Mouse (Mus musculus): ENCODE results near the gene Slc11a2. TPM values are rescaled to one million over a fixed set of nuclear protein-coding genes. Genes with fewer than 3 reads are reported as not detected.
"Not testable (repeated sequence)": the region's sequence is repeated elsewhere in the genome, so short reads cannot be mapped to it uniquely, and the experiment has no call there.

Gene Slc11a2
- polyA plus RNA-seq, 1 experiment from 2014 or later, result 51.2 TPM

DNA sequence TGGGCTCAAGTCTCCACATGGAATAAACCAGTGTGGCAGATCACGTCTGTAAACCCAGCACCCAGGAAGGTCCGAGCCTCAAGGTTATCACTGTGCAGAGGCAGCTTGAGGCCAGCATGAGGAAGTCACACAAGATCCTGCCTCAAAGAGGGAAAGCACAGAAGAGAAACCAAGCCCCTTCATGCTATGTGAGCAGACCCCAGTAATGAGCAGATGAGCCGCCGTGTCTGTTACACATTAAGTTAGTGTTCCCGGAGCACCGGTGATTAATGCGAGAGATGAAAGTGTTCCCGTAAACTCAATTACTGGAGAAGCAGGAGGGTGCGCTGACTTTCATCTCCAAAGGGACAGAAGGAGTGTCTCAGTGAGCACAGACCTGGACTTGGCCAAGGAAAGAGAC lies 58.9 kb downstream of the Slc11a2 start:
- not testable (repeated sequence) for DNase-seq (ENCODE audit: low spot score); H3K27ac ChIP-seq (ENCODE audit: low read depth, low read length); H3K36me3 ChIP-seq (ENCODE audit: control insufficient read depth, insufficient read depth, low read length); H3K27me3 ChIP-seq (replicated peaks; ENCODE audit: control insufficient read depth, insufficient read depth, low read length); H3K9ac ChIP-seq (ENCODE audit: low read depth, low read length); H3K4me1 ChIP-seq (replicated peaks; ENCODE audit: control insufficient read depth, insufficient read depth, low read length); H3K4me3 ChIP-seq (ENCODE audit: low read depth, low read length); ATAC-seq (replicated peaks; ENCODE audit: low FRiP score); H3K9me3 ChIP-seq (ENCODE audit: control insufficient read depth, low read length); H3K4me2 ChIP-seq
- WGBS, result 74% methylated on average over 9 of the region's 9 CpGs

DNA sequence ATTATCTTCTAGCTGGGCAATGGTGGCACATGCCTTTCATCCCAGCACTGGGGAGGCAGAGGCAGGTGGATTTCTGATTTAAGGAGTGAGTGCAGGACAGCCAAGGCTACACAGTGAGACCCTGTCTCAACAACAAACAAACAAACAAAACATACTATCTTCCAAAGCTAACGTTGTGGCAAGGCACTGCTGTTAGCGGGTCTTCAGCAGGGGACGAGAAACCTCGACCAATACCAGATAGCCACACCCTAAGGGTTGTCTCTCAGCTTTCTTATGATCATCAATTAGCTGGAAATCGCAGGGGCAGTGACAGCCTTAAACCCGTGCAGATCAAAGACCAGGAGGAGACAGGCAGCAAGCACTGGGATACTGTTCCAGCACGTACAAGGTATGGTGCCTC lies 60.6 kb downstream of the Slc11a2 start, which contains the start of gene Higd1c:
Gene Higd1c (plus strand): TSS at position 301 of the 400 bp plus-strand sequence.
- H3K9ac ChIP-seq (ENCODE audit: low read depth, low read length), result no peak within 1 kb of the TSS
- no peaks in the 10 kb centered on the region for H3K4me1 ChIP-seq (replicated peaks; ENCODE audit: control insufficient read depth, insufficient read depth, low read length)
- H3K4me3 ChIP-seq (ENCODE audit: low read depth, low read length), result no peak within 1 kb of the TSS
- 64% methylated on average over 7 of the region's 7 CpGs for WGBS
- no peak within 1 kb of the TSS for H3K4me2 ChIP-seq
- no peak for ATAC-seq (replicated peaks; ENCODE audit: low FRiP score)
- no peaks in the 10 kb centered on the region for H3K36me3 ChIP-seq (ENCODE audit: control insufficient read depth, insufficient read depth, low read length)
- H3K9me3 ChIP-seq (ENCODE audit: control insufficient read depth, low read length), result no peaks in the 10 kb centered on the region
- no peak within 1 kb of the TSS for H3K27ac ChIP-seq (ENCODE audit: low read depth, low read length)
- no peak for DNase-seq (ENCODE audit: low spot score)
- H3K27me3 ChIP-seq (replicated peaks; ENCODE audit: control insufficient read depth, insufficient read depth, low read length), result no peaks in the 10 kb centered on the region

- no peak for ATAC-seq (replicated peaks; ENCODE audit: low FRiP score)
- no peaks in the 10 kb centered on the region for H3K4me1 ChIP-seq (replicated peaks; ENCODE audit: control insufficient read depth, insufficient read depth, low read length)
Measured at GRCm38 (mm10) chr15:100355876-100356275, 69.0 kb downstream of the Slc11a2 start.

DNA sequence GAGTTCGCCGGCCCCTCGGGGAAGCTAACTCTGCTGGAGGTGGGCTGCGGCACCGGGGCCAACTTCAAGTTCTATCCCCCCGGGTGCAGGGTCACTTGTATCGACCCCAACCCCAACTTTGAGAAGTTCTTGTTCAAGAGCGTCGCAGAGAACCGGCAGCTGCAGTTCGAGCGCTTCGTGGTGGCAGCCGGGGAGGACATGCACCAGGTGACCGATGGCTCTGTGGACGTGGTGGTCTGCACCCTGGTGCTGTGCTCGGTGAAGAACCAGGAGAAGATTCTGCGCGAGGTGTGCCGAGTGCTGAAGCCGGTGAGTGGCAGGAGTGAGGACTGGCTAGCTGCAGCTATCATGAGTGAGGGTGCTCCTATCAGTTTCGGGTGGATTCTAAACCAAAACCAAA lies 71.5 kb downstream of the Slc11a2 start:
- ATAC-seq (replicated peaks; ENCODE audit: low FRiP score); H3K9me3 ChIP-seq (ENCODE audit: control insufficient read depth, low read length); H3K4me2 ChIP-seq; H3K9ac ChIP-seq (ENCODE audit: low read depth, low read length); H3K36me3 ChIP-seq (ENCODE audit: control insufficient read depth, insufficient read depth, low read length); H3K4me1 ChIP-seq (replicated peaks; ENCODE audit: control insufficient read depth, insufficient read depth, low read length); H3K4me3 ChIP-seq (ENCODE audit: low read depth, low read length); H3K27ac ChIP-seq (ENCODE audit: low read depth, low read length); DNase-seq (ENCODE audit: low spot score); H3K27me3 ChIP-seq (replicated peaks; ENCODE audit: control insufficient read depth, insufficient read depth, low read length): not testable (repeated sequence)
- WGBS, result 79% methylated on average over 20 of the region's 22 CpGs

More at GRCm38 (mm10) chr15:100355876-100356275, 69.0 kb downstream of the Slc11a2 start:
- Histone ChIP-seq H3K9ac (ENCODE audit: low read depth, low read length) (no peak overlapping the region), H3K4me3 (ENCODE audit: low read depth, low read length) (no peak overlapping the region), H3K27ac (ENCODE audit: low read depth, low read length) (no peak overlapping the region), H3K4me2 (no peak overlapping the region), H3K36me3 (ENCODE audit: control insufficient read depth, insufficient read depth, low read length) (no peaks in the 10 kb centered on the region), H3K27me3 (replicated peaks; ENCODE audit: control insufficient read depth, insufficient read depth, low read length) (no peaks in the 10 kb centered on the region), H3K9me3 (ENCODE audit: control insufficient read depth, low read length) (no peaks in the 10 kb centered on the region)
- no peak for DNase-seq (ENCODE audit: low spot score)
- WGBS, result 76% methylated on average over 5 of the region's 5 CpGs

DNA sequence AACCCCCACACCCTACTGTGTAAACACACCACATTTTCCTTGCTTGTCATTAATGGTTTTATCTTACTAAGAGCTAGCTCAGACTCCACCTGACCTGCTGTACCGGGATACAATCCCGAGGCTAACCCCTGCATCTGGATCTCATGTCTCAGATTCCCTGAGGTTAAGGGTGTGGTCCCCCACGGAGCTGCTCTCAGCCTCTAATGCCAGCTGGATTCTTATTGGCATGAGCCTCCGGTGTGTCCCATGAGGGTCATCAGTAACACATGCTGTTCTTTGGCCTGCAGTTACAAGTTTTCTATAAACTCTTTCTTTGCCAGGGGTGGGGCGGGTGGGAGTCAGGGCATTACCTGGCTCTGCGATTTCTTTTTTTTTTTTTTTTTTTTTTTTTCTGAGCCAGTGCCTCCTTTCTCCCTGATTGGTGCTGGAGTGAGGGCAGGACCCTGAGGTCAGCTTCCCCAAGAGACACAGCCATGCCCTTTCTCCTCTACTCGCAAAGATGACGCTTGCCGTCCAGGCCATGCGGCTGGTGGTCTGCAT lies 72.1 kb downstream of the Slc11a2 start, which contains the start of the genes Methig1 and Mettl7a2:
Gene Methig1 (plus strand): TSS at position 439 of the 540 bp plus-strand sequence.
Gene Mettl7a2 (plus strand): TSS at position 490 of the 540 bp plus-strand sequence.
- Histone ChIP-seq H3K27ac (ENCODE audit: low read depth, low read length) (no peak within 1 kb of the TSS), H3K9ac (ENCODE audit: low read depth, low read length) (no peak within 1 kb of the TSS), H3K4me1 (replicated peaks; ENCODE audit: control insufficient read depth, insufficient read depth, low read length) (no peaks in the 10 kb centered on the region), H3K36me3 (ENCODE audit: control insufficient read depth, insufficient read depth, low read length) (no peaks in the 10 kb centered on the region), H3K4me3 (ENCODE audit: low read depth, low read length) (no peak within 1 kb of the TSS), H3K4me2 (no peak within 1 kb of the TSS), H3K9me3 (ENCODE audit: control insufficient read depth, low read length) (no peaks in the 10 kb centered on the region), H3K27me3 (replicated peaks; ENCODE audit: control insufficient read depth, insufficient read depth, low read length) (no peaks in the 10 kb centered on the region)
- DNase-seq (ENCODE audit: low spot score), result no peak
- WGBS, result 83% methylated on average over 10 of the region's 10 CpGs
- no peak for ATAC-seq (replicated peaks; ENCODE audit: low FRiP score)

GRCm38 (mm10) chr15:100351501-100352060 lies 73.3 kb downstream of the Slc11a2 start:
- H3K9ac ChIP-seq (ENCODE audit: low read depth, low read length), result no peak overlapping the region
- H3K27ac ChIP-seq (ENCODE audit: low read depth, low read length), result no peak overlapping the region
- no peak overlapping the region for H3K4me2 ChIP-seq
- H3K27me3 ChIP-seq (replicated peaks; ENCODE audit: control insufficient read depth, insufficient read depth, low read length), result no peaks in the 10 kb centered on the region
- H3K4me3 ChIP-seq (ENCODE audit: low read depth, low read length), result no peak overlapping the region
- DNase-seq (ENCODE audit: low spot score) (no peak), ATAC-seq (replicated peaks; ENCODE audit: low FRiP score) (no peak)
- WGBS, result 66% methylated on average over 6 of the region's 6 CpGs
- no peaks in the 10 kb centered on the region for H3K4me1 ChIP-seq (replicated peaks; ENCODE audit: control insufficient read depth, insufficient read depth, low read length)
- H3K36me3 ChIP-seq (ENCODE audit: control insufficient read depth, insufficient read depth, low read length), result no peaks in the 10 kb centered on the region
- H3K9me3 ChIP-seq (ENCODE audit: control insufficient read depth, low read length), result no peaks in the 10 kb centered on the region

- 48% methylated on average over 2 of the region's 2 CpGs for WGBS
- H3K27me3 ChIP-seq (replicated peaks; ENCODE audit: control insufficient read depth, insufficient read depth, low read length), result no peaks in the 10 kb centered on the region
- H3K9me3 ChIP-seq (ENCODE audit: control insufficient read depth, low read length), result no peaks in the 10 kb centered on the region
- ATAC-seq (replicated peaks; ENCODE audit: low FRiP score), result no peak
- DNase-seq (ENCODE audit: low spot score), result no peak
- H3K4me3 ChIP-seq (ENCODE audit: low read depth, low read length), result no peak overlapping the region
- H3K4me2 ChIP-seq, result no peak overlapping the region
- no peak overlapping the region for H3K9ac ChIP-seq (ENCODE audit: low read depth, low read length)
- H3K36me3 ChIP-seq (ENCODE audit: control insufficient read depth, insufficient read depth, low read length), result no peaks in the 10 kb centered on the region
- no peaks in the 10 kb centered on the region for H3K4me1 ChIP-seq (replicated peaks; ENCODE audit: control insufficient read depth, insufficient read depth, low read length)
- H3K27ac ChIP-seq (ENCODE audit: low read depth, low read length), result no peak overlapping the region
Measured at GRCm38 (mm10) chr15:100349496-100349895, 75.4 kb downstream of the Slc11a2 start.

DNA sequence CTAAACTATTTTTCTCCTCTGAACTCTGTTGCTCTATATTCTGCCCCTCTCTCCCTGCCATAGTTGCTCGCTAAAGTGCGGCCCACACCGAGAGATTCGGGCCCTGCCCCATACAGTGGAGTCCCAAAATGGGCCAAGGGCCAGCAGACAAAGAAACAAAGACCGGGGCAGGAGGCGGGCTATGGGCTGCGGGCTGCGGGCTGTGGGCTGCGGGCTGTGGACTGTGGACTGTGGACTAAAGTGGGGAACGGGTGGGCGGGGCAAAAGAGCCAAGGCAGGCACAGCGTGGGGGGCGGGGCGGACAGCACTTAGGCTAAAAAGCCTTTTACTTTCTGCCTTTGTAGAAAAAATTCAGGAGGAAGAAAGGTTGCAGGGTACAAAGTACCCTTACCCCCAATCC lies 78.1 kb downstream of the Slc11a2 start:
- WGBS, result 67% methylated on average over 14 of the region's 14 CpGs
- Histone ChIP-seq H3K4me2 (no peak overlapping the region), H3K4me1 (replicated peaks; ENCODE audit: control insufficient read depth, insufficient read depth, low read length) (no peaks in the 10 kb centered on the region), H3K36me3 (ENCODE audit: control insufficient read depth, insufficient read depth, low read length) (no peaks in the 10 kb centered on the region), H3K9ac (ENCODE audit: low read depth, low read length) (no peak overlapping the region), H3K9me3 (ENCODE audit: control insufficient read depth, low read length) (no peaks in the 10 kb centered on the region), H3K4me3 (ENCODE audit: low read depth, low read length) (no peak overlapping the region), H3K27me3 (replicated peaks; ENCODE audit: control insufficient read depth, insufficient read depth, low read length) (no peaks in the 10 kb centered on the region), H3K27ac (ENCODE audit: low read depth, low read length) (peak overlapping the region; percentile 4; the same call in 1 of the 2 replicates)
- DNase-seq (ENCODE audit: low spot score) (no peak), ATAC-seq (replicated peaks; ENCODE audit: low FRiP score) (0 out of 2 replicates have a peak, but pooled peaks have one; percentile 29)

- Histone ChIP-seq H3K27ac (ENCODE audit: low read depth, low read length) (no peak overlapping the region), H3K9ac (ENCODE audit: low read depth, low read length) (no peak overlapping the region), H3K4me1 (replicated peaks; ENCODE audit: control insufficient read depth, insufficient read depth, low read length) (no peaks in the 10 kb centered on the region), H3K9me3 (ENCODE audit: control insufficient read depth, low read length) (no peaks in the 10 kb centered on the region), H3K4me3 (ENCODE audit: low read depth, low read length) (no peak overlapping the region), H3K27me3 (replicated peaks; ENCODE audit: control insufficient read depth, insufficient read depth, low read length) (no peaks in the 10 kb centered on the region), H3K4me2 (no peak overlapping the region), H3K36me3 (ENCODE audit: control insufficient read depth, insufficient read depth, low read length) (no peaks in the 10 kb centered on the region)
- DNase-seq (ENCODE audit: low spot score) (no peak), ATAC-seq (replicated peaks; ENCODE audit: low FRiP score) (no peak)
Measured at GRCm38 (mm10) chr15:100345484-100345883, 79.4 kb downstream of the Slc11a2 start.
